Mouse (Mus musculus) testis, adult 2 months (tissue): ENCODE data around the gene Pcdh7.

ENCODE experiments used
- CTCF ChIP-seq: fragments of 200-500 bp; IDR thresholded peaks from 2 replicates; pipeline ENCODE4 v1.5.1; 2012; ENCODE audit warnings: low read depth, mild to moderate bottlenecking, inconsistent platforms, low read length, moderate library complexity; ENCODE audit not compliant: control insufficient read depth, insufficient read depth, insufficient replicate concordance
- POLR2A ChIP-seq: fragments of 200-500 bp; IDR thresholded peaks from 2 replicates; pipeline ENCODE4 v1.6.1; 2012; ENCODE audit warnings: low read depth, mild to moderate bottlenecking, inconsistent platforms, low read length, moderate library complexity; ENCODE audit not compliant: control insufficient read depth

DNA sequence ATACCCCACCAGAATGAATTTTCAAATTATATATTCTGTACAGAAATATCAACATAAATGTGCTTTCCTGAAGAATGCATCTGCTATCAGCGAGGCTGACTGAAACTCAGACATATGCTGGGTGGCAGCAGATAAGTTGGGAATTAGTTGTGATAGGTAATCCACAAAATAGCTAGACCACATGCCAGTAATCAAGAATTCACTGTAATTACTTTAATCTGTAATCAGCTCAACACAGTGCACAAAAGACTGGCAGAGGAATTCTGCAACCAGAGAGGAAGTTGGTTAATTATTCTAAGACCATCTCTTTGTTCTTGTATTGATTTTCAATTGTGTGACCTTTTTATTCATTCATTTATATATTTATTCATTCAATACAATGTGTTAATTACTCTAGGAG lies 148.3 kb downstream of the Pcdh7 start:
- no peak for TF ChIP-seq CTCF
- TF ChIP-seq POLR2A = no peak
